10 mouse cellular contexts compared by ENCODE assay signal in genomic region chr8:61516745-61517501, GRCm38 (mm10). TPM values are rescaled to one million over a fixed set of nuclear protein-coding genes. Genes with fewer than 3 reads are reported as not detected.
DNase-seq lines count a peak whose midpoint lies in the region; ATAC-seq and TF ChIP-seq lines count a peak whose summit lies in the region.
"Had no signal": no experiment of that assay in that cellular context is flagged by ENCODE, and none has a peak within 500 bp of the region (broad histone marks: within the 10 kb centered on the region; RNA-seq: fewer than 3 reads in every experiment).

No protein-coding gene starts in this region.

- no peaks in the 10 kb centered on the region for H3K27me3 ChIP-seq in neural tube, embryonic 11.5 days (ENCODE audit: control insufficient read depth, insufficient read depth, low read length)
- H3K27me3 ChIP-seq in forebrain, embryonic 15.5 days, result no peaks in the 10 kb centered on the region
- H3K27me3 ChIP-seq in midbrain, embryonic 11.5 days (ENCODE audit: control insufficient read depth, insufficient read depth, low read length), result no peaks in the 10 kb centered on the region
- no peaks in the 10 kb centered on the region for H3K27me3 ChIP-seq in liver, postnatal 0 days (ENCODE audit: insufficient read depth, low read length)
- H3K27me3 ChIP-seq: liver, embryonic 15.5 days had no signal

- 0 out of 2 replicates have a peak, but pooled peaks have one; percentile 36 for ATAC-seq in neural tube, embryonic 11.5 days (ENCODE audit: insufficient read depth, low FRiP score, low TSS enrichment)
- no peak for ATAC-seq in forebrain, embryonic 15.5 days (replicated peaks)
- peak; percentile 56 for ATAC-seq in midbrain, embryonic 11.5 days (ENCODE audit: low FRiP score)
- ATAC-seq in liver, postnatal 0 days, result no peak

- H3K4me2 ChIP-seq in neural tube, embryonic 11.5 days (ENCODE audit: low read depth), result 0 out of 2 replicates have a peak overlapping the region, but pooled peaks have one; percentile 5
- H3K4me2 ChIP-seq in forebrain, embryonic 15.5 days (replicated peaks), result no peak overlapping the region
- no peak overlapping the region for H3K4me2 ChIP-seq in midbrain, embryonic 11.5 days
- no peak overlapping the region for H3K4me2 ChIP-seq in liver, postnatal 0 days (ENCODE audit: low read depth, low read length)
- H3K4me2 ChIP-seq: liver, embryonic 15.5 days had no signal

- H3K36me3 ChIP-seq in neural tube, embryonic 11.5 days (ENCODE audit: control insufficient read depth, insufficient read depth, low read length), result peaks cover 3% of the 10 kb centered on the region; the same call in 1 of the 2 replicates
- no peaks in the 10 kb centered on the region for H3K36me3 ChIP-seq in forebrain, embryonic 15.5 days
- H3K36me3 ChIP-seq in midbrain, embryonic 11.5 days (ENCODE audit: control insufficient read depth, insufficient read depth, low read length), result peaks cover 7% of the 10 kb centered on the region; the same call in 1 of the 2 replicates
- peaks cover 27% of the 10 kb centered on the region for H3K36me3 ChIP-seq in liver, postnatal 0 days (replicated peaks; ENCODE audit: insufficient read depth, low read length)

- H3K4me3 ChIP-seq in neural tube, embryonic 11.5 days (ENCODE audit: low read depth, low read length), result no peak overlapping the region
- no peak overlapping the region for H3K4me3 ChIP-seq in forebrain, embryonic 15.5 days
- no peak overlapping the region for H3K4me3 ChIP-seq in midbrain, embryonic 11.5 days (ENCODE audit: low read depth, low read length)
- no peak overlapping the region for H3K4me3 ChIP-seq in liver, postnatal 0 days (ENCODE audit: low read depth, low read length)
- H3K4me3 ChIP-seq: embryonic facial prominence, embryonic 10.5 days; liver, embryonic 15.5 days had no signal

- H3K27ac ChIP-seq in neural tube, embryonic 11.5 days (ENCODE audit: low read depth, low read length), result peak overlapping the region; percentile 65; the same call in 1 of the 2 replicates
- peak overlapping the region; percentile 55; the same call in 1 of the 2 replicates for H3K27ac ChIP-seq in forebrain, embryonic 15.5 days (replicated peaks)
- peak overlapping the region; percentile 61 for H3K27ac ChIP-seq in midbrain, embryonic 11.5 days (ENCODE audit: low read depth, low read length)
- H3K27ac ChIP-seq in liver, postnatal 0 days (ENCODE audit: low read depth), result no peak overlapping the region
- H3K27ac ChIP-seq: embryonic facial prominence, embryonic 10.5 days; liver, embryonic 15.5 days had no signal

- no peaks in the 10 kb centered on the region for H3K9me3 ChIP-seq in neural tube, embryonic 11.5 days (ENCODE audit: control insufficient read depth, low read length)
- H3K9me3 ChIP-seq in forebrain, embryonic 15.5 days, result no peaks in the 10 kb centered on the region
- H3K9me3 ChIP-seq in midbrain, embryonic 11.5 days (ENCODE audit: control insufficient read depth, low read length), result no peaks in the 10 kb centered on the region
- no peaks in the 10 kb centered on the region for H3K9me3 ChIP-seq in liver, postnatal 0 days (ENCODE audit: low read length)
- H3K9me3 ChIP-seq: embryonic facial prominence, embryonic 10.5 days; liver, embryonic 15.5 days had no signal

- no peak for TF ChIP-seq CTCF in liver, postnatal 0 days (IDR thresholded peaks at IDR 0.05; ENCODE audit: low read depth)

- WGBS in neural tube, embryonic 11.5 days, result 63% methylated on average over 8 of the region's 8 CpGs
- WGBS in forebrain, embryonic 15.5 days, result 58% methylated on average over 8 of the region's 8 CpGs
- 75% methylated on average over 8 of the region's 8 CpGs for WGBS in midbrain, embryonic 11.5 days
- 81% methylated on average over 8 of the region's 8 CpGs for WGBS in liver, postnatal 0 days (ENCODE audit: insufficient replicate concordance)

- DNase-seq in neural tube, embryonic 11.5 days (ENCODE audit: low spot score), result peak; percentile 19
- no peak for DNase-seq in neural tube, embryonic 10.5 days (ENCODE audit: extremely low spot score, low spot score)
- DNase-seq in midbrain, embryonic 11.5 days (ENCODE audit: low spot score, missing footprints), result peak; percentile 90
- no peak for DNase-seq in urinary bladder, postnatal 36 days (ENCODE audit: low spot score in 2 of 2)
- DNase-seq in liver, postnatal 0 days, result no peak
- no peak for DNase-seq in urinary bladder, postnatal 14 days (ENCODE audit: low spot score)
- no peak for DNase-seq in heart, adult 9 months (ENCODE audit: low spot score in 2 of 2)

- TF ChIP-seq EP300 in liver, postnatal 0 days (IDR thresholded peaks at IDR 0.05; ENCODE audit: low read depth), result no peak

- H3K9ac ChIP-seq in neural tube, embryonic 11.5 days (ENCODE audit: low read length), result no peak overlapping the region
- H3K9ac ChIP-seq in forebrain, embryonic 15.5 days (replicated peaks), result no peak overlapping the region
- no peak overlapping the region for H3K9ac ChIP-seq in midbrain, embryonic 11.5 days (ENCODE audit: low read length)
- no peak overlapping the region for H3K9ac ChIP-seq in liver, postnatal 0 days (replicated peaks)
- H3K9ac ChIP-seq: liver, embryonic 15.5 days had no signal

- H3K4me1 ChIP-seq in neural tube, embryonic 11.5 days (ENCODE audit: control insufficient read depth, insufficient read depth, low read length), result peaks cover 5% of the 10 kb centered on the region; the same call in 1 of the 2 replicates
- peaks cover 28% of the 10 kb centered on the region for H3K4me1 ChIP-seq in forebrain, embryonic 15.5 days
- H3K4me1 ChIP-seq in midbrain, embryonic 11.5 days (ENCODE audit: control insufficient read depth, insufficient read depth, low read length), result peaks cover 16% of the 10 kb centered on the region; the same call in 1 of the 2 replicates
- H3K4me1 ChIP-seq in liver, postnatal 0 days (ENCODE audit: insufficient read depth), result 0 out of 2 replicates have a peak, but pooled peaks cover 2% of the 10 kb centered on the region

RNA-seq across cellular contexts. Expression of gene Cbr4, which starts 29.4 kb away (rescaled TPM):
- polyA plus RNA-seq in neural tube, embryonic 11.5 days (2014; fragmentation: Nextera tagmentation; extraction: Ambion mirVana), result 25.2 and 26.5 TPM in 2 replicates
- polyA plus RNA-seq in forebrain, embryonic 15.5 days (2015; fragmentation: Nextera tagmentation; extraction: Ambion mirVana), result 19.2 and 23.8 TPM in 2 replicates
- 27.0 and 27.1 TPM in 2 replicates for polyA plus RNA-seq in midbrain, embryonic 11.5 days (2014; fragmentation: Nextera tagmentation; extraction: Ambion mirVana)
- 54.8 and 56.9 TPM in 2 replicates for polyA plus RNA-seq in liver, postnatal 0 days (2015; fragmentation: Nextera tagmentation; extraction: Ambion mirVana)

Comparison
In these comparisons a context has a peak if more than half of its experiments do, and no peak if none do; other contexts are left out.
1. DNase-seq: peak in neural tube, embryonic 11.5 days (single experiment) and midbrain, embryonic 11.5 days (single experiment); none in neural tube, embryonic 10.5 days (single experiment), urinary bladder, postnatal 36 days (0 of 2), liver, postnatal 0 days (single experiment), urinary bladder, postnatal 14 days (single experiment) and heart, adult 9 months (0 of 2).
2. ATAC-seq: peak in neural tube, embryonic 11.5 days (single experiment) and midbrain, embryonic 11.5 days (single experiment); none in forebrain, embryonic 15.5 days (single experiment) and liver, postnatal 0 days (single experiment).